Mouse (Mus musculus): ENCODE results near the gene March9. TPM values are rescaled to one million over a fixed set of nuclear protein-coding genes. Genes with fewer than 3 reads are reported as not detected.

Gene March9
- polyA plus RNA-seq, 1 experiment from 2014 or later = 8.8 TPM

DNA sequence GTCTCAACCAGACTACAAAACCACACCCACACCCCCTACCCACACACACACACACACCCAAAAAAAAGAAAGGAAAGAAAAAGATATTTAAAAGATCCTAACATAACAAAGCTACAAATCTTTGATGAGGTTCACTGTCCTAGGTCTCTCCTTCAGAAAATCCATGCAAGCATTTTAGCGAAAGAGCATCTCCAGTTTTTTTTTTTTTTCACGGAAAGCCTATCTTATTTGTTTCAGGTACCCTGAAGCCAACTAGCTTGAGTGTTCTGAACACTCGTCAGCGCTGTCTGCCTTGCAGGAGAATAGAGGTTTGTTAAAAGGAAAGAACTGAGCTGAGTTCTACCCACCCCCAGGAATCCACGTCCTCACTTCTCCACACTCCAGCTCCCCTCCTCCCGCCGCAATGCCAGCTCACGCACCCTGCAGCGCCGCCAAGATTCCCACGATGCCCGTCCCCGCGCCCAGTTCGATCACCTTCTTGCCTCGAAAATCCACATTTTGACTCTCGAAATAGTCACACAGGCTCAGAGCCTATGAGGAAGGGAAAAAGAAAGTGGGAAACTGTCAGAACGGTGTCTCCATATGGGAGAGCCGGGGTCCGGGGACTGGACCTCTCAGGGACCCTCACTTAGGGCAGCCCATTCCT is 19.3 kb downstream of the March9 start:
- DNase-seq (ENCODE audit: low spot score) (no peak), ATAC-seq (peak; percentile 16; the same call in 1 of the 2 replicates)
- peak overlapping the region; percentile 96 for H3K4me2 ChIP-seq (ENCODE audit: low read length)
- H3K4me3 ChIP-seq (ENCODE audit: low read depth, low read length) = peak overlapping the region; percentile 70
- H3K4me1 ChIP-seq (ENCODE audit: control insufficient read depth, insufficient read depth, low read length) = peaks cover 3% of the 10 kb centered on the region; the same call in 1 of the 2 replicates
- peaks cover 9% of the 10 kb centered on the region; the same call in 1 of the 2 replicates for H3K36me3 ChIP-seq (ENCODE audit: control insufficient read depth, insufficient read depth, low read length)
- no peaks in the 10 kb centered on the region for H3K27me3 ChIP-seq (replicated peaks; ENCODE audit: control insufficient read depth, insufficient read depth, low read length)
- 3% methylated on average over 20 of the region's 20 CpGs for WGBS
- no peaks in the 10 kb centered on the region for H3K9me3 ChIP-seq (replicated peaks; ENCODE audit: control insufficient read depth, low read length)
- H3K27ac ChIP-seq (ENCODE audit: low read depth, low read length) = no peak overlapping the region
- peak overlapping the region; percentile 71 for H3K9ac ChIP-seq (ENCODE audit: low read length)

DNA sequence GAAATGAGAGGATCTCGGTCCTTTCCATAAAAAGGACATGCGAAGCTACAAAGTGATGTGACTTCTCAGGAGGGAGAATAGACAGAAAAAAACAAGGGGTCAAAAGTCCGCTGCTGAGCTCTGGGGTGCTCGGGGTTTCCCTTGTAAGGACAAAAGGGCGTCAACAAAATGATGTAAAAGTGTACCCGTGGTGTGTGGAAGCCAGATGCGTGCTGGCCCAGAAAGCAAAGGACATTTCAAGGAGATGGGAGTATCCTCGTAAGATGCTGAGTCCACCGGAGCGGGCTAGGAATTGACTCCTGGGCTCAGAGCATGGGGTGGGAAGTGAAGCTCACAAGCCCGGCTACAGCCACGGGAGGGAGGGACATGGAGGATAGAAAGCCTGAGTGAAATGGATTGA is 22.3 kb downstream of the March9 start:
- H3K9me3 ChIP-seq (replicated peaks; ENCODE audit: control insufficient read depth, low read length) = no peaks in the 10 kb centered on the region
- H3K9ac ChIP-seq (ENCODE audit: low read length) = no peak overlapping the region
- peaks cover 3% of the 10 kb centered on the region; the same call in 1 of the 2 replicates for H3K4me1 ChIP-seq (ENCODE audit: control insufficient read depth, insufficient read depth, low read length)
- no peaks in the 10 kb centered on the region for H3K27me3 ChIP-seq (replicated peaks; ENCODE audit: control insufficient read depth, insufficient read depth, low read length)
- DNase-seq (ENCODE audit: low spot score) (no peak), ATAC-seq (no peak)
- WGBS = 73% methylated on average over 12 of the region's 12 CpGs
- no peak overlapping the region for H3K4me2 ChIP-seq (ENCODE audit: low read length)
- H3K36me3 ChIP-seq (ENCODE audit: control insufficient read depth, insufficient read depth, low read length) = no peaks in the 10 kb centered on the region
- no peak overlapping the region for H3K4me3 ChIP-seq (ENCODE audit: low read depth, low read length)
- H3K27ac ChIP-seq (ENCODE audit: low read depth, low read length) = no peak overlapping the region

DNA sequence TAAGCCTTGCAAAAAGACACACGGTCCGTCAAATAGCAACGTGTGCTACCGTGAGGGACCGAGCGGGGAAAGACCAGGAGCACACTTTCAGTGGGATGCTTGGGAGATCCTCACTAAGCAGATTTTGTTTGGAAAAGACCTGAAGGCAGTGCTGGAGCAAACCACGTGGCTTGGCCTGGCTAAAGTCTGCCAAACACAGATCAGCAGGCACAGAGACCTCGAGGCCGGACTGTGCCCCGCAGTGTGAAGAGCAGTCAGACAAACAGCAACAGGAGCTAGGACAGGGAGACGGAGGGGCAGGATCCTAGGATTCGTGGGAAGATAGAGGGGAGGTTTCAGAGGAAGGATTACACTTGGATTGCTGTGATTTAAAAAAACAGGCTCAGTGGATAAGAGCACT is 23.7 kb downstream of the March9 start:
- DNase-seq (ENCODE audit: low spot score) = no peak
- Histone ChIP-seq H3K36me3 (ENCODE audit: control insufficient read depth, insufficient read depth, low read length) (no peaks in the 10 kb centered on the region), H3K4me2 (ENCODE audit: low read length) (no peak overlapping the region), H3K9me3 (replicated peaks; ENCODE audit: control insufficient read depth, low read length) (no peaks in the 10 kb centered on the region), H3K9ac (ENCODE audit: low read length) (no peak overlapping the region), H3K4me3 (ENCODE audit: low read depth, low read length) (no peak overlapping the region), H3K27me3 (replicated peaks; ENCODE audit: control insufficient read depth, insufficient read depth, low read length) (no peaks in the 10 kb centered on the region), H3K27ac (ENCODE audit: low read depth, low read length) (no peak overlapping the region), H3K4me1 (ENCODE audit: control insufficient read depth, insufficient read depth, low read length) (no peaks in the 10 kb centered on the region)
- no peak for ATAC-seq
- 81% methylated on average over 12 of the region's 12 CpGs for WGBS

DNA sequence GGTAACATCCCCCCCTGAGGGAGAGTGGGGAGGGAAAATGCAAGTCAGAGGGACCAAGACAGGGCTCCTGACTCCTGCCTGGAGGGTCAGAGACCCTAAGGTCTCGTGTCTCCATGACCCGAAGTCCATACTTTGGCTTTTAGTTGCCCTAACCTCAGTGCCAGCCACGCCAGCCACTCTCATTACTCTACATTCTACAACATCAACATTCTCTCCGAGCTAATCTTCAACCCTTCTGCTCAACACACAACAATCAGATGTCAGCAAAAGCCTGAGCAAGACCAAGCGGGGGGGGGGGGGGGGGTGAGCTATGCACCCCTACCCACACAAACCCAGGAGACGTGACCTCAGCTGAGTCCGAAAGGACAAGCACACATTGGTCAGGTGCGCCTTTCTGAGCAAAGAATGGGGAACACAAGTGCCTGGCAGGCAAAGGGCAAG is 26.7 kb downstream of the March9 start:
- Histone ChIP-seq H3K4me3 (ENCODE audit: low read depth, low read length) (no peak overlapping the region), H3K9ac (ENCODE audit: low read length) (no peak overlapping the region), H3K27ac (ENCODE audit: low read depth, low read length) (no peak overlapping the region), H3K4me1 (ENCODE audit: control insufficient read depth, insufficient read depth, low read length) (peaks cover 3% of the 10 kb centered on the region; the same call in 1 of the 2 replicates), H3K4me2 (ENCODE audit: low read length) (no peak overlapping the region), H3K36me3 (ENCODE audit: control insufficient read depth, insufficient read depth, low read length) (peaks cover 6% of the 10 kb centered on the region), H3K27me3 (replicated peaks; ENCODE audit: control insufficient read depth, insufficient read depth, low read length) (no peaks in the 10 kb centered on the region), H3K9me3 (replicated peaks; ENCODE audit: control insufficient read depth, low read length) (no peaks in the 10 kb centered on the region)
- WGBS = 79% methylated on average over 8 of the region's 8 CpGs
- ATAC-seq = no peak
- no peak for DNase-seq (ENCODE audit: low spot score)

DNA sequence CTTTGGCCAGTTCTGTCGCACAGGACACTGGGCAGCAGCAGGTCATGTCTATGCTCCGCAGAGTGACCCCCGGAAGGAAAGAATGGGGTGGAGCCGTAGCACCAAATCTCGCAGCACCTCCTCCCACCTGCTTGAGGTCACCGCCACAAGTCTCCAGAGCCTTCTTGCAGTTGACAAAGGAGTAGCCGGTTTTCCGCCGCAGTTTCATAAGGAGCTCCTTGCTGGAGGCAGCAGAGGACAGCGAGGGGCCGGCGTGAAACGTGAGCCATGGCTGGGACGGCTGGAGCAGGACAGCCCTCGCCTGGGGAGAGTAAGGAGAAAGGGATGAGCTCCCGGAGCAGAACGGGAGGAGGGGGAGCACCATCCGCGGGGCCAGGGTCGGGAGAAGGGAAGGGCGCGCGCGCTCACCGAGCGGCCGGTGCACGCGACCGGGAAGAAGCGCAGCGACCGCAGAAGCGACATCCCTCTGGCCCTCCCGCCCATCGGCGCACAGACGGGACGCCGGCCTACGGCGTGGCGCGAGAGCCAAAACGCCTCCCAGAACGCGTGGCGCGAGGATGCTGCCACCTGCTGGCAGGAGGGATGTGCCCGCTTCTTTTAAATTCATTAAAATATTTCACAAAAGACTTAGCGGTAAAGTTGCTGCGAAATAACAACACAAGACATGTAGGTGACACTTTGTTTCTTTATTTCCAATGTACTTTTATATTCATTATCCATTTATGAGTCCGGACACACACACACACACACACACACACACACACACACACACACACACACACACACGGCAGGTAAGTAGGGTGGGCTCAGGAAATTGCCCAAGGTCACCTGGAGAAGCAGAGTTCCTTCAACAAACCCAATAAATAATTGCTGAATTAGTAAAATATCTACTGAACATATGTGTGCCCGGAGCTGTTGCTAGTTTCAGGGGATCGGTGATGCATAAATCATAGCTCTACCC is 29.4 kb downstream of the March9 start, which contains the start of gene Tsfm:
Gene Tsfm (minus strand): TSS at position 505 of the 961 bp plus-strand sequence.
- ATAC-seq = peak; percentile 92
- peaks cover 3% of the 10 kb centered on the region; the same call in 1 of the 2 replicates for H3K4me1 ChIP-seq (ENCODE audit: control insufficient read depth, insufficient read depth, low read length)
- H3K4me2 ChIP-seq (ENCODE audit: low read length) = peak within 1 kb of the TSS; percentile 56
- 5% methylated on average over 52 of the region's 56 CpGs for WGBS
- DNase-seq (ENCODE audit: low spot score) = peak; percentile 96
- H3K9ac ChIP-seq (ENCODE audit: low read length) = peak within 1 kb of the TSS; percentile 90
- H3K36me3 ChIP-seq (ENCODE audit: control insufficient read depth, insufficient read depth, low read length) = peaks cover 32% of the 10 kb centered on the region
- peak within 1 kb of the TSS; percentile 81 for H3K4me3 ChIP-seq (ENCODE audit: low read depth, low read length)
- no peaks in the 10 kb centered on the region for H3K9me3 ChIP-seq (replicated peaks; ENCODE audit: control insufficient read depth, low read length)
- H3K27me3 ChIP-seq (replicated peaks; ENCODE audit: control insufficient read depth, insufficient read depth, low read length) = no peaks in the 10 kb centered on the region
- H3K27ac ChIP-seq (ENCODE audit: low read depth, low read length) = peak within 1 kb of the TSS; percentile 58; the same call in 1 of the 2 replicates

DNA sequence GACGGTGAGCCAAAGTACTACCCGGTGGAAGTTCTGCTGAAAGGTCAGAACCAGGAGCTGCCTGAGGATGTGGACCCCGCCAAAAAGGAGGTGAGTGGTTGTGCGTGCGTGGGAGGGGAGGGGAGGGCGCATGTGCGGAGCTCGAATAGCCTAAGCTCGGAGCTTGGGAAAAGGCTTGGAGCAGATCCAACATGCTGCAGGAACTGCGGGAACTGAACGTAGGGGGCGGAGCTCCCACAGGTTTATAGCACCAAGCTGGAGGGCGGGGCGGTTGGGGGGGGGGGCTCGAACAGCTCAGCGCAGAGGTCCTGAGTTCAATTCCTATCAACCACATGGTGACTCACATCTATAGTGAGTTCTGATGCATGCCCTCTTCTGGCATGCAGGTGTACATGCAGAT is 41.6 kb downstream of the March9 start:
- WGBS = 67% methylated on average over 16 of the region's 16 CpGs
- no peak overlapping the region for H3K27ac ChIP-seq (ENCODE audit: low read depth, low read length)
- no peaks in the 10 kb centered on the region for H3K27me3 ChIP-seq (replicated peaks; ENCODE audit: control insufficient read depth, insufficient read depth, low read length)
- H3K9ac ChIP-seq (ENCODE audit: low read length) = no peak overlapping the region
- no peaks in the 10 kb centered on the region for H3K9me3 ChIP-seq (replicated peaks; ENCODE audit: control insufficient read depth, low read length)
- H3K4me1 ChIP-seq (ENCODE audit: control insufficient read depth, insufficient read depth, low read length) = no peaks in the 10 kb centered on the region
- no peak overlapping the region for H3K4me2 ChIP-seq (ENCODE audit: low read length)
- DNase-seq (ENCODE audit: low spot score) (no peak), ATAC-seq (no peak)
- H3K36me3 ChIP-seq (ENCODE audit: control insufficient read depth, insufficient read depth, low read length) = peaks cover 16% of the 10 kb centered on the region
- H3K4me3 ChIP-seq (ENCODE audit: low read depth, low read length) = no peak overlapping the region

DNA sequence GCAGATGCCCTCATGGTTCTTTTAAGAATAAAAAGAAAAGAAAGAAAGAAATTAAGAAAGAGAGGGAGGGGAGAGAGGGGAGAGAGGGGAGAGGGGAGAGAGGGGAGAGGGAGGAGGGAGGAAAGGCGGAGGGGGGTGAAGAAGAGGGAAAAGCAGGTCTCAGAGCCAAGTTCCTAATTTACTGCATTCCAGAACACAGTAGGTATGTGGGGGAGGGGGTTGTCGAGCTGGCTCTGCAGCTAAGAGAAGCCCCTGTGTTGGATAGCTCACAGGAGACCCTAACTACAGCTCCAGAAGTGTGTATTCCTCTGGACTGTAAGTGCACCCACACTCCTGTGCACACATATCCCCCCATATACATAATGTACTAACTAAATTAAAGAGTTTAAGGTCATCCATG is 42.9 kb downstream of the March9 start:
- no peaks in the 10 kb centered on the region for H3K27me3 ChIP-seq (replicated peaks; ENCODE audit: control insufficient read depth, insufficient read depth, low read length)
- H3K9ac ChIP-seq (ENCODE audit: low read length) = no peak overlapping the region
- peaks cover 5% of the 10 kb centered on the region for H3K36me3 ChIP-seq (ENCODE audit: control insufficient read depth, insufficient read depth, low read length)
- WGBS = 13% methylated on average over 2 of the region's 2 CpGs
- no peak for ATAC-seq
- H3K4me1 ChIP-seq (ENCODE audit: control insufficient read depth, insufficient read depth, low read length) = no peaks in the 10 kb centered on the region
- no peak overlapping the region for H3K4me2 ChIP-seq (ENCODE audit: low read length)
- H3K27ac ChIP-seq (ENCODE audit: low read depth, low read length) = no peak overlapping the region
- no peak overlapping the region for H3K4me3 ChIP-seq (ENCODE audit: low read depth, low read length)
- H3K9me3 ChIP-seq (replicated peaks; ENCODE audit: control insufficient read depth, low read length) = no peaks in the 10 kb centered on the region
- no peak for DNase-seq (ENCODE audit: low spot score)

DNA sequence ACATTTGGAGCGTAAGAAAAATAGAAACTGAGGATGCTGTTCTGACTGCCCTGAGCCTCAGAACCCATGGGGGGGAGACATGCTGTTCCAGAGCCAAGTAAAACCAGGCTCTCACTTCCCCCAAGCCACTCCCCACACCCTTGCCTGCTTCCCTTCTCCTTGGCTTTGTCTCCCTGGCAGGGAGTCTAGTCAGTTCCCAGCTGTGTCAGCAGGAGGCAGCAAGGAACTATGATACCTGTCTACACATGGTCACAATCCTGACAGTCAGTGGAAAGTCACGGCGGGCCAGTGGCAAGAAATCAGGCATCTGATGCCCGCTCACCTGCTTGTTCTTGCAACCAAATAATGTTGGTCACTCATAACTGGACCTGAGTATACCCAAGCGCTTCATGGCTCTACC is 43.5 kb downstream of the March9 start:
- no peaks in the 10 kb centered on the region for H3K9me3 ChIP-seq (replicated peaks; ENCODE audit: control insufficient read depth, low read length)
- H3K36me3 ChIP-seq (ENCODE audit: control insufficient read depth, insufficient read depth, low read length) = no peaks in the 10 kb centered on the region; the same call in 1 of the 2 replicates
- H3K4me1 ChIP-seq (ENCODE audit: control insufficient read depth, insufficient read depth, low read length) = no peaks in the 10 kb centered on the region
- no peak overlapping the region for H3K4me3 ChIP-seq (ENCODE audit: low read depth, low read length)
- no peak overlapping the region for H3K27ac ChIP-seq (ENCODE audit: low read depth, low read length)
- WGBS = 65% methylated on average over 5 of the region's 5 CpGs
- no peak for DNase-seq (ENCODE audit: low spot score)
- no peak for ATAC-seq
- no peak overlapping the region for H3K4me2 ChIP-seq (ENCODE audit: low read length)
- H3K9ac ChIP-seq (ENCODE audit: low read length) = no peak overlapping the region
- H3K27me3 ChIP-seq (replicated peaks; ENCODE audit: control insufficient read depth, insufficient read depth, low read length) = no peaks in the 10 kb centered on the region
